Mouse (Mus musculus): ENCODE data around the gene Mrpl10.
A peak's percentile ranks its signal among the peaks of the same experiment; 100 is the strongest.

- TF ChIP-seq CTCF (IDR thresholded peaks at IDR 0.05; ENCODE audit: low read depth, low read length) (peak; percentile 44; the same call in 1 of the 2 replicates), POLR2A (IDR thresholded peaks at IDR 0.05; ENCODE audit: borderline replicate concordance, low read depth, low read length) (no peak)
Observed at GRCm38 (mm10) chr11:97045861-97046260, 4.5 kb downstream of the Mrpl10 start.
